Mouse (Mus musculus) hindbrain, embryonic 16.5 days (tissue): ENCODE data around the gene Rnf6. TPM values are rescaled to one million over a fixed set of nuclear protein-coding genes. Genes with fewer than 3 reads are reported as not detected.
A peak's percentile ranks its signal among the peaks of the same experiment; 100 is the strongest.

ENCODE experiments used
- ATAC-seq: fragments of 200-750 bp; cut with Nextera tagmentation; 2 replicates; pipeline ENCODE4 v1.8.0; 2017; ENCODE audit warnings: moderate TSS enrichment, moderate library complexity
- H3K27ac ChIP-seq: fragments of 300-500 bp; sonication (generic); 2 replicates; pipeline ENCODE4 v1.5.1; 2014; ENCODE audit warnings: low read depth, mild to moderate bottlenecking, control low read depth, low read length, moderate library complexity
- H3K27me3 ChIP-seq: fragments of 300-500 bp; sonication (generic); replicated peaks from 2 replicates; pipeline ENCODE4 v1.6.1; 2014; ENCODE audit warnings: low read length; ENCODE audit not compliant: control insufficient read depth, insufficient read depth
- H3K36me3 ChIP-seq: fragments of 300-500 bp; sonication (generic); 2 replicates; pipeline ENCODE4 v1.6.1; 2014; ENCODE audit warnings: mild to moderate bottlenecking, low read length, moderate library complexity, mixed read lengths; ENCODE audit not compliant: control insufficient read depth, insufficient read depth
- H3K4me1 ChIP-seq: fragments of 300-500 bp; sonication (generic); 2 replicates; pipeline ENCODE4 v1.6.1; 2014; ENCODE audit warnings: low read depth, low read length; ENCODE audit not compliant: control insufficient read depth, insufficient read depth
- H3K4me2 ChIP-seq: fragments of 300-500 bp; sonication (generic); 2 replicates; pipeline ENCODE4 v1.6.1; 2014; ENCODE audit warnings: mild to moderate bottlenecking, low read length, control low read depth, moderate library complexity
- H3K4me3 ChIP-seq: fragments of 300-500 bp; sonication (generic); 2 replicates; pipeline ENCODE4 v1.5.1; 2014; ENCODE audit warnings: mild to moderate bottlenecking, low read length, control low read depth, moderate library complexity
- H3K9ac ChIP-seq: fragments of 300-500 bp; sonication (generic); 2 replicates; pipeline ENCODE4 v1.6.1; 2014; ENCODE audit warnings: low read depth, mild to moderate bottlenecking, control low read depth, low read length, moderate library complexity
- H3K9me3 ChIP-seq: fragments of 300-500 bp; sonication (generic); 2 replicates; pipeline ENCODE4 v1.6.1; 2014; ENCODE audit warnings: mild to moderate bottlenecking, low read length, moderate library complexity; ENCODE audit not compliant: control insufficient read depth
- WGBS: fragments of 180-500 bp; shearing (Covaris S2); extraction: QIAGEN DNeasy Blood & Tissue Kit; methylation state at CpG from one replicate; pipeline ENCODE4 v1.1.7; 2014; 5-methylcytosine and 5-hydroxymethylcytosine counted together
- polyA plus RNA-seq: library from polyadenylated mRNA; unstranded; fragments of >200 nt; fragmentation: Nextera tagmentation; extraction: Ambion mirVana; gene quantifications from 2 replicates; pipeline ENCODE4 v1.2.1, GENCODE M21; 2015

Gene Rnf6
- polyA plus RNA-seq, 1 experiment from 2014 or later = 28.0 TPM

GRCm38 (mm10) chr5:146248746-146249145, 27.4 kb upstream of the Rnf6 start:
- Histone ChIP-seq H3K4me1 (no peaks in the 10 kb centered on the region), H3K4me2 (no peak overlapping the region), H3K4me3 (no peak overlapping the region), H3K9ac (no peak overlapping the region), H3K27me3 (no peaks in the 10 kb centered on the region), H3K36me3 (no peaks in the 10 kb centered on the region), H3K27ac (no peak overlapping the region), H3K9me3 (no peaks in the 10 kb centered on the region)
- WGBS = 77% methylated on average over 10 of the region's 10 CpGs
- ATAC-seq = peak; percentile 56; the same call in 1 of the 2 replicates

GRCm38 (mm10) chr5:146247709-146248108, 26.4 kb upstream of the Rnf6 start:
- no peak overlapping the region for H3K27ac ChIP-seq

GRCm38 (mm10) chr5:146246386-146246785, 25.0 kb upstream of the Rnf6 start:
- H3K9ac ChIP-seq = no peak overlapping the region
- H3K9me3 ChIP-seq = no peaks in the 10 kb centered on the region
- ATAC-seq = no peak
- H3K4me3 ChIP-seq = no peak overlapping the region
- no peak overlapping the region for H3K4me2 ChIP-seq
- H3K4me1 ChIP-seq = no peaks in the 10 kb centered on the region
- no peak overlapping the region for H3K27ac ChIP-seq
- 88% methylated on average over 1 of the region's 1 CpGs for WGBS
- no peaks in the 10 kb centered on the region for H3K36me3 ChIP-seq
- no peaks in the 10 kb centered on the region for H3K27me3 ChIP-seq

More at GRCm38 (mm10) chr5:146247709-146248108, 26.4 kb upstream of the Rnf6 start:
- no peaks in the 10 kb centered on the region for H3K36me3 ChIP-seq
- no peak overlapping the region for H3K9ac ChIP-seq
- no peaks in the 10 kb centered on the region for H3K9me3 ChIP-seq
- 71% methylated on average over 5 of the region's 5 CpGs for WGBS
- no peaks in the 10 kb centered on the region for H3K4me1 ChIP-seq
- H3K4me2 ChIP-seq = no peak overlapping the region
- H3K27me3 ChIP-seq = no peaks in the 10 kb centered on the region
- H3K4me3 ChIP-seq = no peak overlapping the region
- ATAC-seq = no peak

- Histone ChIP-seq H3K4me1 (no peaks in the 10 kb centered on the region), H3K27ac (no peak overlapping the region), H3K9ac (no peak overlapping the region), H3K27me3 (no peaks in the 10 kb centered on the region), H3K36me3 (no peaks in the 10 kb centered on the region), H3K4me3 (no peak overlapping the region), H3K4me2 (no peak overlapping the region), H3K9me3 (no peaks in the 10 kb centered on the region)
- 95% methylated on average over 7 of the region's 7 CpGs for WGBS
- ATAC-seq = no peak
These were observed 24.5 kb upstream of the Rnf6 start for GRCm38 (mm10) chr5:146245646-146246370.

- no peaks in the 10 kb centered on the region for H3K4me1 ChIP-seq
- WGBS = 94% methylated on average over 4 of the region's 4 CpGs
- no peak overlapping the region for H3K27ac ChIP-seq
- H3K27me3 ChIP-seq = no peaks in the 10 kb centered on the region
- no peak for ATAC-seq
- H3K9ac ChIP-seq = no peak overlapping the region
- H3K4me2 ChIP-seq = no peak overlapping the region
- no peaks in the 10 kb centered on the region for H3K36me3 ChIP-seq
- H3K4me3 ChIP-seq = no peak overlapping the region
- no peaks in the 10 kb centered on the region for H3K9me3 ChIP-seq
These were observed 23.8 kb upstream of the Rnf6 start for GRCm38 (mm10) chr5:146245193-146245592.

GRCm38 (mm10) chr5:146241202-146241601, 19.8 kb upstream of the Rnf6 start:
- Histone ChIP-seq H3K9ac (no peak overlapping the region), H3K36me3 (no peaks in the 10 kb centered on the region), H3K9me3 (no peaks in the 10 kb centered on the region), H3K27me3 (no peaks in the 10 kb centered on the region), H3K4me3 (no peak overlapping the region), H3K4me2 (no peak overlapping the region), H3K4me1 (no peaks in the 10 kb centered on the region), H3K27ac (no peak overlapping the region)
- 88% methylated on average over 3 of the region's 3 CpGs for WGBS
- ATAC-seq = no peak

GRCm38 (mm10) chr5:146240771-146241170, 19.4 kb upstream of the Rnf6 start:
- Histone ChIP-seq H3K4me2 (no peak overlapping the region), H3K4me1 (no peaks in the 10 kb centered on the region), H3K4me3 (no peak overlapping the region), H3K9me3 (no peaks in the 10 kb centered on the region), H3K36me3 (no peaks in the 10 kb centered on the region), H3K27me3 (no peaks in the 10 kb centered on the region), H3K9ac (no peak overlapping the region), H3K27ac (no peak overlapping the region)
- 98% methylated on average over 2 of the region's 2 CpGs for WGBS
- no peak for ATAC-seq

GRCm38 (mm10) chr5:146238274-146238673, 16.9 kb upstream of the Rnf6 start:
- peaks cover 6% of the 10 kb centered on the region for H3K4me1 ChIP-seq
- H3K27me3 ChIP-seq = no peaks in the 10 kb centered on the region
- no peak overlapping the region for H3K4me2 ChIP-seq
- H3K4me3 ChIP-seq = no peak overlapping the region
- WGBS = 89% methylated on average over 10 of the region's 10 CpGs
- no peak overlapping the region for H3K9ac ChIP-seq
- no peak overlapping the region for H3K27ac ChIP-seq
- H3K9me3 ChIP-seq = no peaks in the 10 kb centered on the region
- no peak for ATAC-seq
- H3K36me3 ChIP-seq = no peaks in the 10 kb centered on the region

- 94% methylated on average over 1 of the region's 1 CpGs for WGBS
- Histone ChIP-seq H3K4me1 (peaks cover 11% of the 10 kb centered on the region), H3K36me3 (no peaks in the 10 kb centered on the region), H3K9ac (no peak overlapping the region), H3K4me3 (no peak overlapping the region), H3K27me3 (no peaks in the 10 kb centered on the region), H3K9me3 (no peaks in the 10 kb centered on the region), H3K4me2 (no peak overlapping the region), H3K27ac (no peak overlapping the region)
- no peak for ATAC-seq
These were observed 13.0 kb upstream of the Rnf6 start for GRCm38 (mm10) chr5:146234336-146234735.
